Mouse (Mus musculus): ENCODE data around the gene Slc22a15. TPM values are rescaled to one million over a fixed set of nuclear protein-coding genes. Genes with fewer than 3 reads are reported as not detected.

Slc22a15 gene
- total RNA-seq (2014; rRNA removed) (8.9 and 9.8 TPM in 2 replicates), polyA plus RNA-seq (2015; fragmentation: Nextera tagmentation; extraction: Ambion mirVana) (3.6 and 5.3 TPM in 2 replicates)

GRCm38 (mm10) chr3:101923843-101924740 lies at the start of gene Slc22a15:
TSS of gene Slc22a15 (minus strand) at chr3:101924453.
- Histone ChIP-seq H3K36me3 (ENCODE audit: insufficient read depth) (no peaks in the 10 kb centered on the region), H3K4me3 (ENCODE audit: low read depth, low read length) (peak within 1 kb of the TSS; percentile 66), H3K4me1 (ENCODE audit: insufficient read depth) (peaks cover 13% of the 10 kb centered on the region; the same call in 1 of the 2 replicates), H3K27me3 (ENCODE audit: insufficient read depth, low read length) (no peaks in the 10 kb centered on the region), H3K4me2 (ENCODE audit: low read depth) (peak within 1 kb of the TSS; percentile 67), H3K9me3 (ENCODE audit: low read length) (no peaks in the 10 kb centered on the region), H3K9ac (peak within 1 kb of the TSS; percentile 94), H3K27ac (ENCODE audit: low read depth, low read length) (peak within 1 kb of the TSS; percentile 85)
- ATAC-seq (peak; percentile 87), DNase-seq (peak; percentile 68)
- WGBS, result 2% methylated on average over 79 of the region's 92 CpGs
- peak; percentile 3; the same call in 1 of the 2 replicates for TF ChIP-seq CTCF (IDR thresholded peaks at IDR 0.05; ENCODE audit: low read depth)

- Histone ChIP-seq H3K4me1 (ENCODE audit: insufficient read depth) (no peaks in the 10 kb centered on the region; the same call in 1 of the 2 replicates), H3K4me2 (ENCODE audit: low read depth) (no peak overlapping the region), H3K27me3 (ENCODE audit: insufficient read depth, low read length) (no peaks in the 10 kb centered on the region), H3K27ac (ENCODE audit: low read depth, low read length) (peak overlapping the region; percentile 46; the same call in 1 of the 2 replicates), H3K9ac (no peak overlapping the region), H3K9me3 (ENCODE audit: low read length) (no peaks in the 10 kb centered on the region), H3K4me3 (ENCODE audit: low read depth, low read length) (no peak overlapping the region), H3K36me3 (ENCODE audit: insufficient read depth) (no peaks in the 10 kb centered on the region)
- DNase-seq (peak; percentile 55), ATAC-seq (peak; percentile 83)
- TF ChIP-seq CTCF (IDR thresholded peaks at IDR 0.05; ENCODE audit: low read depth), result no peak
- WGBS, result 21% methylated on average over 3 of the region's 3 CpGs
Observed at GRCm38 (mm10) chr3:101966825-101967558, 42.7 kb upstream of the Slc22a15 start.

GRCm38 (mm10) chr3:101964352-101964751 lies 40.1 kb upstream of the Slc22a15 start:
- DNase-seq (peak; percentile 22), ATAC-seq (no peak)
- 26% methylated on average over 7 of the region's 7 CpGs for WGBS
- H3K9ac ChIP-seq, result no peak overlapping the region
- H3K4me1 ChIP-seq (ENCODE audit: insufficient read depth), result peaks cover 4% of the 10 kb centered on the region
- TF ChIP-seq CTCF (IDR thresholded peaks at IDR 0.05; ENCODE audit: low read depth), result no peak
- no peaks in the 10 kb centered on the region for H3K27me3 ChIP-seq (ENCODE audit: insufficient read depth, low read length)
- H3K4me3 ChIP-seq (ENCODE audit: low read depth, low read length), result no peak overlapping the region
- H3K27ac ChIP-seq (ENCODE audit: low read depth, low read length), result no peak overlapping the region
- no peaks in the 10 kb centered on the region for H3K36me3 ChIP-seq (ENCODE audit: insufficient read depth)
- H3K4me2 ChIP-seq (ENCODE audit: low read depth), result no peak overlapping the region
- no peaks in the 10 kb centered on the region for H3K9me3 ChIP-seq (ENCODE audit: low read length)

- ATAC-seq, result no peak
- 40% methylated on average over 9 of the region's 9 CpGs for whole genome bisulfite sequencing
- no peak overlapping the region for H3K4me3 ChIP-seq (ENCODE audit: low read depth, low read length)
Observed at GRCm38 (mm10) chr3:101963501-101963900, 39.2 kb upstream of the Slc22a15 start.

GRCm38 (mm10) chr3:101961146-101961835 lies 37.0 kb upstream of the Slc22a15 start:
- no peak for ATAC-seq
- 57% methylated on average over 15 of the region's 15 CpGs for WGBS
- Histone ChIP-seq H3K4me1 (ENCODE audit: insufficient read depth) (peaks cover 4% of the 10 kb centered on the region; the same call in 1 of the 2 replicates), H3K9ac (no peak overlapping the region), H3K4me3 (ENCODE audit: low read depth, low read length) (no peak overlapping the region), H3K27me3 (ENCODE audit: insufficient read depth, low read length) (no peaks in the 10 kb centered on the region), H3K36me3 (ENCODE audit: insufficient read depth) (no peaks in the 10 kb centered on the region), H3K27ac (ENCODE audit: low read depth, low read length) (no peak overlapping the region), H3K4me2 (ENCODE audit: low read depth) (no peak overlapping the region), H3K9me3 (ENCODE audit: low read length) (no peaks in the 10 kb centered on the region)
- no peak for TF ChIP-seq CTCF (IDR thresholded peaks at IDR 0.05; ENCODE audit: low read depth)
- DNase-seq, result peak; percentile 13

More at GRCm38 (mm10) chr3:101963501-101963900, 39.2 kb upstream of the Slc22a15 start:
- no peaks in the 10 kb centered on the region for H3K9me3 ChIP-seq (ENCODE audit: low read length)
- H3K4me2 ChIP-seq (ENCODE audit: low read depth), result no peak overlapping the region
- no peak for TF ChIP-seq CTCF (IDR thresholded peaks at IDR 0.05; ENCODE audit: low read depth)
- no peak for DNase-seq
- H3K36me3 ChIP-seq (ENCODE audit: insufficient read depth), result no peaks in the 10 kb centered on the region
- no peak overlapping the region for H3K9ac ChIP-seq
- peaks cover 4% of the 10 kb centered on the region for H3K4me1 ChIP-seq (ENCODE audit: insufficient read depth)
- no peaks in the 10 kb centered on the region for H3K27me3 ChIP-seq (ENCODE audit: insufficient read depth, low read length)
- H3K27ac ChIP-seq (ENCODE audit: low read depth, low read length), result no peak overlapping the region

GRCm38 (mm10) chr3:101958047-101958446 lies 33.8 kb upstream of the Slc22a15 start:
- DNase-seq (no peak), ATAC-seq (no peak)
- Histone ChIP-seq H3K4me3 (ENCODE audit: low read depth, low read length) (no peak overlapping the region), H3K27me3 (ENCODE audit: insufficient read depth, low read length) (no peaks in the 10 kb centered on the region), H3K27ac (ENCODE audit: low read depth, low read length) (no peak overlapping the region), H3K4me2 (ENCODE audit: low read depth) (no peak overlapping the region), H3K9me3 (ENCODE audit: low read length) (no peaks in the 10 kb centered on the region), H3K36me3 (ENCODE audit: insufficient read depth) (no peaks in the 10 kb centered on the region), H3K4me1 (ENCODE audit: insufficient read depth) (peaks cover 4% of the 10 kb centered on the region; the same call in 1 of the 2 replicates), H3K9ac (no peak overlapping the region)
- TF ChIP-seq CTCF (IDR thresholded peaks at IDR 0.05; ENCODE audit: low read depth), result no peak
- WGBS, result 81% methylated on average over 3 of the region's 3 CpGs

Data from forebrain, postnatal 0 days (tissue).